Comparison of ENCODE assay signal across 9 mouse cellular contexts in the genomic region with DNA sequence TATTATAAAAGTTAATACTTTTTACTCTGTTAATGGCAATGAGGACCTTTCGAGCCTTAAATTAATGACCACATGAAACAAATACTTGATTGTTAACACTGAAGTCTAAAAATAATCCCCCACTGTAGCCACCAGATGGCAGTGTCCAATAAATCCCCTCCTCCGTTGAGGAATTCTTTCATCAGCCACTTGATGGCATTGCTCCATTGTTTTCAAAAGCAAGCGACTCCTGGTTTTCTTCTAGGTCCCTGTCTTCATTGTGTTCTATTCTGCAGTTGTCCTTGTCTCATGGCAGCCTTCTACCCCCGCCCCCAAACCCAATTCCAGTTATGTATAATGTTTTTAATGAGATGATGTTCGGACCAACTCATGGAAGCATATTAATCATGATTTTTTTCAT.
A peak's percentile ranks its signal among the peaks of the same experiment; 100 is the strongest.
DNase-seq lines count a peak whose midpoint lies in the region; ATAC-seq lines count a peak whose summit lies in the region.
"Had no signal": no experiment of that assay in that cellular context is flagged by ENCODE, and none has a peak within 500 bp of the region (broad histone marks: within the 10 kb centered on the region; RNA-seq: fewer than 3 reads in every experiment).

No protein-coding gene starts in this region.

- WGBS in forebrain, embryonic 15.5 days: 16% methylated on average over 5 of the region's 5 CpGs
- WGBS in midbrain, embryonic 11.5 days: 20% methylated on average over 5 of the region's 5 CpGs

- H3K9me3 ChIP-seq in forebrain, embryonic 15.5 days: no peaks in the 10 kb centered on the region
- no peaks in the 10 kb centered on the region for H3K9me3 ChIP-seq in midbrain, embryonic 11.5 days (ENCODE audit: control insufficient read depth, low read length)
- H3K9me3 ChIP-seq: heart, embryonic 15.5 days had no signal

- no peaks in the 10 kb centered on the region for H3K4me1 ChIP-seq in forebrain, embryonic 15.5 days
- H3K4me1 ChIP-seq in midbrain, embryonic 11.5 days (ENCODE audit: control insufficient read depth, insufficient read depth, low read length): no peaks in the 10 kb centered on the region
- H3K4me1 ChIP-seq: heart, embryonic 15.5 days had no signal

- H3K4me2 ChIP-seq in forebrain, embryonic 15.5 days (replicated peaks): no peak overlapping the region
- no peak overlapping the region for H3K4me2 ChIP-seq in midbrain, embryonic 11.5 days
- H3K4me2 ChIP-seq: heart, embryonic 15.5 days had no signal

- no peak overlapping the region for H3K4me3 ChIP-seq in forebrain, embryonic 15.5 days
- H3K4me3 ChIP-seq in midbrain, embryonic 11.5 days (ENCODE audit: low read depth, low read length): no peak overlapping the region
- H3K4me3 ChIP-seq: heart, embryonic 15.5 days had no signal

- peak; percentile 62; the same call in 1 of the 2 replicates for ATAC-seq in cerebellum, adult (ENCODE audit: insufficient number of reproducible peaks, low FRiP score, low TSS enrichment)
- ATAC-seq in forebrain, embryonic 15.5 days (replicated peaks): peak; percentile 67; the same call in 1 of the 2 replicates
- peak; percentile 35; the same call in 1 of the 2 replicates for ATAC-seq in midbrain, embryonic 11.5 days (ENCODE audit: low FRiP score)

- H3K27me3 ChIP-seq in forebrain, embryonic 15.5 days: no peaks in the 10 kb centered on the region
- H3K27me3 ChIP-seq in midbrain, embryonic 11.5 days (ENCODE audit: control insufficient read depth, insufficient read depth, low read length): no peaks in the 10 kb centered on the region
- H3K27me3 ChIP-seq: heart, embryonic 15.5 days had no signal

- peak; percentile 12 to 79 for DNase-seq in adrenal gland, adult (ENCODE audit: inconsistent age in 2 of 2, low spot score in 1 of 2)
- DNase-seq in adrenal gland, adult 8-10 months: no peak
- DNase-seq in A20 (ENCODE audit: low read depth, low spot score): peak; percentile 4
- peak; percentile 48 to 52 for DNase-seq in kidney, postnatal 36 days
- DNase-seq in midbrain, embryonic 11.5 days (ENCODE audit: low spot score, missing footprints): peak; percentile 91
- DNase-seq in telencephalon, adult 2 months (ENCODE audit: low read depth, low spot score): peak; percentile 77

- no peak overlapping the region for H3K27ac ChIP-seq in forebrain, embryonic 15.5 days (replicated peaks)
- H3K27ac ChIP-seq in midbrain, embryonic 11.5 days (ENCODE audit: low read depth, low read length): no peak overlapping the region
- H3K27ac ChIP-seq: heart, embryonic 15.5 days had no signal

- H3K9ac ChIP-seq in forebrain, embryonic 15.5 days (replicated peaks): no peak overlapping the region
- no peak overlapping the region for H3K9ac ChIP-seq in midbrain, embryonic 11.5 days (ENCODE audit: low read length)
- H3K9ac ChIP-seq: heart, embryonic 15.5 days had no signal

- H3K36me3 ChIP-seq in forebrain, embryonic 15.5 days: no peaks in the 10 kb centered on the region
- H3K36me3 ChIP-seq in midbrain, embryonic 11.5 days (ENCODE audit: control insufficient read depth, insufficient read depth, low read length): no peaks in the 10 kb centered on the region
- H3K36me3 ChIP-seq: heart, embryonic 15.5 days had no signal
